Mouse (Mus musculus) kidney, adult 2 months (tissue): ENCODE data around the gene Cdc27.

Source experiments
- CTCF ChIP-seq: fragments of 200-500 bp; conservative IDR thresholded peaks from 2 replicates; pipeline ENCODE4 v1.5.1; 2011; ENCODE audit warnings: low read depth, mild to moderate bottlenecking, control low read depth, low read length, moderate library complexity, mixed read lengths; ENCODE audit not compliant: insufficient read depth, insufficient read length
- POLR2A ChIP-seq: fragments of 200-500 bp; IDR thresholded peaks from one replicate; pipeline ENCODE4 v1.6.1; 2011; ENCODE audit warnings: low read depth, low read length, control low read depth

- TF ChIP-seq POLR2A (no peak), CTCF (no peak)
These were observed 8.4 kb upstream of the Cdc27 start for GRCm38 (mm10) chr11:104558651-104559403.
